Mouse (Mus musculus): ENCODE results near the gene Elob.

Gene Elob

DNA sequence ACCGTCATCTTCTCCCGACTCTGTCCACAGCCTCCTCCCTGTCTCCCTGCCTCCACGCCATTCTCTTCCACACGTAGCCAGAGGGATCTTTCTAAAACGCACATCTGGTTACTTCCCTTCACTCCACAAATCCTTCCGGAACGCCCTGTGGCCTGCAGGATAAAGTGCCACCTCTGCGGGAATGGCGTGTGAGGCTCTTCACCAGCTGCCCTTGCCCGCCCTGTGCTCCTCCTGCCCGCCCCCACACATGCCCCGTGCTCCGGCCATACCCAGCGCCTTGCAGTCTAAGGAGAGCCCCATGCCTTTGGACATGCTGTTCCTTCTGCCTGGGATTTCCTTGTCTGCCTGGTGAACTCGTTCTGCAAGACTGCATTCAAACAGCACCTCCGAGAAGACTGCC lies 5.9 kb downstream of the Elob start:
- DNase-seq = no peak

DNA sequence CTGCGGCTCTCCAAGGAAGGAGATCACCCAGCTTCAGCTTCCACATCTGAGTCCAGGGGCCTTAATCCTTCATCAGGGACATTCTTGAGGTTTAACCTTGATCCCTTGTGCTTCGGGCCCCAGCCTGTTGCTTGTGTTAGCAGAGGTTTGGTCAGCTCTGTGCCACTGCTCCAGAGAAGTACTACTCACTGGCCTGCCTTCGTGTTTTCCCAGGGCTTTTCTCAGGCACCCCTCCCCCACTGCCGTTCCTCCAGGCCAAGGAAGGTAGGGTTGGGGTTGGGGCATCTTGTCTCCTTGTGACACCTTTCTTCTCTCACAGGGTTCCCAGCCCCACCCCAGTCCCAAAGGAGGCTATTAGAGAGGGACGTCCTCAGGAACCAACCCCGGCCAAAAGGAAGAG lies 6.8 kb downstream of the Elob start:
- no peak for DNase-seq

DNA sequence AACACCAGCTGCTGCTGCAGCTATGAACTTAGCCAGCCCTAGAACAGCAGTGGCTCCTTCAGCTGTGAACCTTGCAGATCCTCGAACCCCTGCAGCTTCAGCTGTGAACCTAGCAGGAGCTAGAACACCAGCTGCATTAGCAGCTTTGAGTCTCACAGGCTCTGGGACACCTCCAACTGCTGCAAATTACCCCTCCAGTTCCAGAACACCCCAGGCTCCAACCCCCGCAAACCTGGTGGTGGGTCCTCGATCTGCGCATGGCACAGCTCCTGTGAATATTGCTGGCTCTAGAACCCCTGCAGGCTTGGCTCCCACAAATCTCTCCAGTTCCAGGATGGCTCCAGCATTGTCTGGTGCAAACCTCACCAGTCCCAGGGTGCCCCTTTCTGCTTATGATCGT lies 8.2 kb downstream of the Elob start:
- DNase-seq = no peak

DNA sequence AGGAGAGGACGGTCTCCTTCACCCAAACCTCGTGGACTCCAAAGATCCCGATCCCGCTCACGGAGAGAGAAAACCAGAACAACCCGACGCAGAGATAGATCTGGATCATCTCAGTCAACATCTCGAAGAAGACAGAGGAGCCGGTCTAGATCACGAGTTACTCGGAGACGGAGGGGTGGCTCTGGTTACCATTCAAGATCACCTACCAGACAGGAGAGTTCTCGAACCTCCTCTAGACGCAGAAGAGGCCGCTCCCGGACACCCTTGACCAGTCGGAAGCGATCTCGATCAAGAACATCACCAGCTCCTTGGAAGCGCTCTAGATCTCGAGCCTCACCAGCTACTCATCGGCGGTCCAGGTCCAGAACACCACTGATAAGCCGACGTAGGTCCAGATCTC lies 9.7 kb downstream of the Elob start:
- DNase-seq = no peak

DNA sequence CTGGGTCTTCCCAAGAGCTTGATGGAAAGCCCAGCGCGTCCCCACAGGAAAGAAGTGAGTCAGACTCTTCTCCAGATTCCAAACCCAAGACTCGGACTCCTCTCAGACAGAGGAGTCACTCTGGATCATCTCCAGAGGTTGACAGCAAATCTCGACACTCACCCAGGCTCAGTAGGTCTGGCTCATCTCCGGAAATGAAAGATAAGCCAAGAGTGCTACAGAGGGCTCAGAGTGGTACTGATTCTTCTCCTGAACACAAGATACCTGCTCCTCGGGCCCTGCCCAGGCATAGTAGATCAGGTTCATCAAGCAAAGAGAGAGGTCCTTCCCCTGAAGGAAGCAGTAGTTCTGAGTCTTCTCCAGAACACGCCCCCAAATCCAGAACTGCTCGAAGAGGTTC lies 10.4 kb downstream of the Elob start:
- no peak for DNase-seq

DNA sequence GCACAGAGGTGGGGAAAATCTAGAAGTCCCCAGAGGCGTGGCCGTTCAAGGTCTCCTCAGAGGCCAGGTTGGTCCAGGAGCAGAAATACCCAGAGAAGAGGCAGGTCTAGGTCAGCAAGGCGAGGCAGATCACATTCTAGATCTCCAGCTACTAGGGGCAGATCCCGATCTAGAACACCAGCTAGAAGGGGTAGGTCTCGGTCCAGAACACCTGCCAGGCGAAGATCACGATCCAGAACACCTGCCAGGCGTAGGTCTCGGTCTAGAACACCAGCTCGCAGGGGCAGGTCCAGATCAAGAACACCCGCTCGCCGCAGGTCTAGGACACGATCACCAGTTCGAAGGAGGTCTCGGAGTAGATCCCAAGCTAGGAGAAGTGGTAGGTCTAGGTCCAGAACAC lies 13.3 kb downstream of the Elob start:
- DNase-seq = no peak

DNA sequence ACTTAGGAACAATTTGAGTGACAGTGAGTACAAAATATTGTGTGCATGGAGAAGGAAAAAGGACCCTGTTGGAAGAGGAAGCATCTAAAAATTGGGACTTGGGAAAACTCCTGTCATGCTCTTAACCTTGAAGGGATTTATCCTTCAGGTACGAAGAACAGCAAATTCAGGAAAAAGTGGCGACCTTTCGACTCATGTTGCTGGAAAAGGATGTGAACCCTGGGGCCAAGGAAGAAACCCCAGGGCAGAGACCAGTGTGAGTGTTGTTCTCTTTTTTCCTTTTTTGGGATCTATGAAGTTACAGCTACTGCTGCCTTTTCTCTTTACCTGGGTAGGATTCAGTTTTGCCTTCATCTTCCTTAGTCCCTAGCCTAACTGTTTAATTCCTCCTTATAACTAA lies 21.0 kb downstream of the Elob start:
- DNase-seq = no peak

DNA sequence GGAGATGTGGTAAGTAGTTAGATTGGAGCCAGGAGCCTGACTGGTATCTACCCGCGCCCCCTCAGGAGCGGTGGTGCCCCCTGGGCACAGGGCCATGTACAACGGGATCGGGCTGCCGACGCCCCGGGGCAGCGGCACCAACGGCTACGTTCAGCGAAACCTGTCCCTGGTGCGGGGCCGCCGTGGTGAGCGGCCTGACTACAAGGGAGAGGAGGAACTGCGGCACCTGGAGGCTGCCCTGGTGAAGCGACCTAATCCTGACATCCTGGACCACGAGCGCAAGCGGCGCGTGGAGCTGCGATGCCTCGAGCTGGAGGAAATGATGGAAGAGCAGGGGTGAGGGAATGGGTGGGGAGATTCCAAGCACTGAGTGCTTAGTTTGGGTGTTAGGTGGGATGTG lies 22.1 kb downstream of the Elob start:
- peak; percentile 41 to 56 for DNase-seq

DNA sequence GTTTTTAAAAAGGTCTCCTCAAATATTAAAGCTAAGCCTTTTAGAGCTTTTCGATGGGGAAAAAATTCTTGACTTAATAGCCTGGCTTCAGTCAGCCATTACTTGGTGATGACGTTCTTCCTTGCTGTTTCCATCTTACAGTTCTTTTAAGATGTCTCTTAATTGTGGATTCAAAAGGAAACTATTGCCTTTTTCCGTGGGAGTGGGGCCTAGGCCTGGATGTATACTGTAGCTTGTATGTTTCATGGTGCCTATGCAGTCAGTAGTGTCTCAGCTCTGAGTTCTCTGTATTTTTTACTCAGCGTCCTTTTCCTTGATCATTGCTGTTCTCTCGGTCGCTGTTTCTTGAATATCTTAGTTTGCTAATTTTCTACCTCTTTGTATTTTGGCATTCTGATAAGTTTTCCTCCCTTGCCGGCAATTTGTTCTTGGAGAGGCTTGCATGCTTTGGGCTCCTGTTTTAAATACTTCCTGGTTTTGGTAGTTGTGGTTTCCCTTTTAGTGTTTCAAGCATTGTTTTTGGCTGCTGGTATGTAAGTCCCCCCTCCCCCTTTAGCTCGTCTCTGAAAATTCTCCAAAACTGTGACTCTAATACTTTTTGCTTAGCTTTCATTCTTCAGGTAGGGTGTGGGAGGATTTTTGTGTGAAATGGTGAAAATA lies 24.4 kb downstream of the Elob start:
- no peak for DNase-seq

DNA sequence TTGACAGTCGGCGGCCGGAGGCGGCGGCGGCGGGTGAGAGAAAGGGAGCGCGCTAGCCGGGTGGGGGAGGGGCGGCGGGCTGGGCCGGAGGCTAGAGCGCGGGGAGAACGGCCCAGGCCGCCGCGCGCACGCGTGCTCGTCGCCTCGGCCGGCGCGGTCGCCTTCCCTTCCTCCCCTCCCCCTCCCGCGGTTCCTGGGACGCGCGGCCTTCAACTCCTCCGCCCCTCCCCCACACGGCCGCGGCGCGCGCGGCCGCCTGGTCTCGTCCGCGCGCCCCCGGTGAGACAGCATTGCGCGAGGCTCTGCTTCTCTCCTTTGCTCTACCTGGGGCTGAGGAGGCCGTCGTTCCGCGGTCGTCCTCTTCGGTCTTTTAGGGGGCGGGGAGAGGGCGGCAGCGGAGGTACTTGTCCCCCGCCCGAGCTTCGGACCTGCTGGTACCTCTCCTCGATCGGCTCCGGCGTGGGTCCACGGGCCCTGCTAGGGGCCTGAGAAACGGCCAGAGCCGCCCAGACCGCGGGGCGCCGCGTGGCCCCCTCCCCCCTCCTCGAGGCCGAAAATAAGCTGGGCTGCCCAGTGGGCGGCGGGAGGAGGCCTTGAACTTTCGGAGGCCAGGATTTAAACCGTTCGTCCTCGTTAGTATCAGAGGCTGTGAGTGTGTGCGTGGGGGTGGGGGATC lies 25.4 kb downstream of the Elob start:
- DNase-seq = peak; percentile 85 to 89

DNA sequence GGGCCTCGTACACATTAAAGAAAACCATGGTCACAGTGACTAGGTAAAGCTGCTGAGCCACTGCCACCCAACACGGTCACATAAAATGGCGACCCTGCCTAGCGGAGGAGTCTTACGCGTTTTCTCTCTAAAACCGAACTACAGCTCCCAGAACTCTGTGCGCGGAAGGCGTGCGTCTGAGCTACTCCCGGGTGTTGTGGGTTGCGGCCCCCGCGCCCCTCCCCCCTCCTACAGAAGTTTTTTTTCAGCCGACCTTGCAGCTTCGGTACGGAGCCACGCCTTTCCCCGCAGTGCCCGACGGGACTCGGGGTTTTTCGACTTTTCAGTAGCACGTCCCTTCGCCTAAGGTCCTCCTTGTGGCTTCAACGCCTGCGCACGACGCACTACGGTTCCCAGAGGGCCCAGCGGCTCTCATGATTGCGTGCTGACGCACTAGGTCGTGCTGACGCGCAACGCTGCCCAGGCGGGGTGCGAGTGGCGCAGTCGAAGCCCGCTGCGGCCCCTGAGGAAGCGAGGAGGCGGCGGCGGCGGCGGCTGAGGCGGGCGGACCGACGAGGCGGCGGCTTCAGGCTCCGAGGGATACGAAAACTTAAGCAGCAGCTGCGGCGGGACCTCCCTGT lies 26.1 kb downstream of the Elob start:
- DNase-seq = peak; percentile 98 to 100

DNA sequence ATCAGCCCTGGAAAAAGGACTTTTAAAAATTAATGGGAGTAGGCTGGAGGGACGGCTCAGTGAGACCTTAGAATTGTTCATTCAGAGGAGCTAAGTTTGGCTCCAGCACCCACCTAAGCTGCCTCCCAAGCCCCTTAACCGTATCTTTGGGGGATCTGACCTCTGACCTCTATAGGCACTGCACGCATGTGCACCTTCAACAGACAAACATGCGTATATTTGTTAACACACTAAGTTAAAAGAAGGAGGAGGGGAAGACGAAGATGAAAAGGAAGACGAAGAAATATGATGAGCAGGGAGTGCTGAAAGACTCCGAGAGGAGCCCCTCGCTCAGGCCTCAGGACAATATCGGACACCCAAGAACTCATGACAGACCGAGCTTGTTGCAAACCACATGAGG lies 27.3 kb downstream of the Elob start:
- DNase-seq = no peak

DNA sequence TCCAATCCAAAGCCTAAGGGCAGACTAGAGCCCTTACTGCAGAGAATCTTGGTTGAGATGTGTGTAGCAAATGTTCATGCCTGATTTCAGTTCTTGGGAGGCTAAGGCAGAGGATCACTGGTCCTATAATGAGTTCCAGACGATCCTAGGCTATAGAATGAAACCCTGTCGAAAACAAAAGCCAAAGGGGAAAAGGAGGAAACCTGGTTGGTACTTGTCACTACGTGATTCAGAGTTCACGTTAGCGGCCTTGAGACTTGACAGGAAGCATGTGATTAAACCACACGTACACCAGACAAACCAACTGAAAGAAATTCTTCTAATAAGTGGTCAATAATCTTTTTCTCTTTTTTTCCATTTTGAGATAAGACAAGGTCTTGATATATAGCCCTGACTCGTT lies 31.6 kb downstream of the Elob start:
- DNase-seq = no peak

DNA sequence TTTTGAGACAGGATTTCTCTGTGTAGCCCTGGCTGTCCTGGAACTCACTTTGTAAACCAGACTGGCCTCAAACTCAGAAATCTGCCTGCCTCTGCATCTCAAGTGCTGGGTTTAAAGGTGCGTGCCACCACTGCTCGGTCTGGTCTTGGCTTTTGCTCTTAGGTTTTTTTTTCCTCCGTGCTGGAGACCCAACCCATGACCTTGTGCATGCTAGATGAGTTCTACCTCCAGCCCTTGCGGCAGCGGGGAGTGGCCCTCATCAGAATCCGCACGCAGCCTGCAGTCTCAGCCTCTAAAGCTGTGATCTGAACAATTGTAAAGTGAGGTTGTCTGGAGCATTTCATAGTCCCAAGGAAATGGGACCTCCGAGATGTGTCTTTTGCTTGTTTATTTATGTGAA lies 33.6 kb downstream of the Elob start:
- no peak for DNase-seq

DNA sequence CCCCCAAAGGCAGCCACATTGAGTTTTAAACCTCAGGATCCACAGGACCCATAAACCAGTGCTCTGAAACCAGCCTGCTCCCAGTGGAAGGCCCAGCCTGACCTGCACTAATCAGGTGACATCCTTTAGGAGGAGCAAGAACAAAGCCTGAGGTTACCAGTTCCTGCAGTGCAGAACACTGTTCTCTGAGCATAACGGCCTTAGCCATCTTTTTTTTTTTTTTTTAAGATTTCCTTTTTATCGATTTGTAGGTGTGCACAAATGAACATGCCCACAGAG lies 37.9 kb downstream of the Elob start:
- no peak for DNase-seq

DNA sequence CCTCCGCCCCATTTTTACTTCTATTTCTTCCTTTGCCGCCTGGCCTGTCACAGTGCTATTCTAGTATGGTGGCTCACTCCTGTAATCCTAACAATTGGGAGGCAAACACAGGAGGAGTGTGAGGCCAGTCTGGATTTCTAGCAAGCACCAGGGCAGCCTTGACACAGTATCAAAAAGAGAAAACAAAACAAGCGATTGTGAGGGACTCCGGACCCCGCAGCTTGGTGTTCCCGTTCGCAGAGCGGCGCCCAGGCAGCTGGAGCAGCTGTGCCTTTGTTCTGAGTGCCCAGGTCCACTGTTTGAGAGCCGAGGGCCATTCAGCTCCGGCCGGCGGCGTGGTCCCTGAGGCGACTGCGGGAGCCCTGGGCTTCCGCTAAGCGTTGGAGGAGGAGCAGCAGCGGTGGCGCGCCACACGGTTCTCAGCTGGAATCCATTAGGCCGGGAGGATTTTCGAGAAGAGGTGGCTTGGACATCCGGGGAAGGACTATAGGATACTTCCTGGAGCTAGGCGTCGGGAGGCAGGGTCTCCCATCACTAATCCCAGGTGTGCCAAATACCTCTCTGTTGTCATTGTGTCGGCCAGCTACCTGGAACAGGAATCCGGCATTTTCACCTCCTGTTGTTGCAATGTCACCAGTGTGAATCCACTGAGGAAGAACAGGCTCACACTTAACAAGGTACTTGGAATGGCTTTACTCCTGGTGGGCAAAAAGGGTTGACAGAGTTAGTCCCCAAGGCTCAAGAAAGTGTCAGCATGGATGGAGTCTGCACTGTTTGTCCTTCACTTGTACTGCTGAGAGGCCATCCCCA lies 38.5 kb downstream of the Elob start, which contains the start of gene Srrm2:
Srrm2 (plus strand) TSS at position 264 of the 810 bp plus-strand sequence.
- peak; percentile 73 to 77 for DNase-seq

DNA sequence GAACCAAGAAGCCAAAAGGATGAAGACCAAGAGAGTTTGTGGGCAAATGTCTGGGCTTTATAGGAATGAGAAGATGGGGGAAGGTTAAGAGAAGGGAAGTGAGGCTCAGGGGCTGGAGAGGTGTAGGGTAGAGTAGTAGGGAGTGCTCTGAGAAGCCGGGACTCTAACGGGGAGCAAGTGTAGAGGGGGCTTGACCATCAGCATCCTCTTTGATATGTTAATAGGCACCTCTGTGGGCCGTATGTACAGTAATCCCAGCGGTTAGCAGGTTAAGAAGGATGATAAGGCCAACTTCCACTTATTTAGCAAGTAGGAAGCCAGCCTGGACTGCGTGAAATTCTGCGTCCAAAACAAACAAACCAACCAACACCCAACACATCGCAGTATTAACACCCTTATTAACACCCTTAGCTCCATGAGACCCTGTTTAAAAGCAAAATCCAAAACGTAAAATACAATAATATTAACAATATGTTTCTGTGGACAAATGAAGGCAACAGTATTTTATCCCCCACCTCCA lies 39.1 kb downstream of the Elob start:
- DNase-seq = no peak

DNA sequence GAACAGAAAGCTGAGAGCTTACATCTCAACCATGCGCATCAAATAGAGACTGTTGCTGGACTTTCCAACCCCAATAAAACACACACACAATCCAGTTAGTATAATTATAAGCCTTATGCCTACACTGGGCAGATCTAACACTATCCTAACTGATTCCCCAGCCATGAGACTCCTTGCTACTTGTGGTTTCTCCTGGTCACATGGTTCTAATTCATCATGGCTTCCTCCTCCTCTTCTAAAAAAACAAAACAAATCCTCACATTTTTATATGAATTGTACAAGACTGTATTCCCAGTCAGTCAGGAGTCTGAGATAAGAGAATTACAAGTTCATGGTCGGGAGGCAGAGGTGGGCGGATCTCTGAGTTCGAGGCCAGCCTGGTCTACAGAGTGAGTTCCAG lies 40.0 kb downstream of the Elob start:
- DNase-seq = no peak

DNA sequence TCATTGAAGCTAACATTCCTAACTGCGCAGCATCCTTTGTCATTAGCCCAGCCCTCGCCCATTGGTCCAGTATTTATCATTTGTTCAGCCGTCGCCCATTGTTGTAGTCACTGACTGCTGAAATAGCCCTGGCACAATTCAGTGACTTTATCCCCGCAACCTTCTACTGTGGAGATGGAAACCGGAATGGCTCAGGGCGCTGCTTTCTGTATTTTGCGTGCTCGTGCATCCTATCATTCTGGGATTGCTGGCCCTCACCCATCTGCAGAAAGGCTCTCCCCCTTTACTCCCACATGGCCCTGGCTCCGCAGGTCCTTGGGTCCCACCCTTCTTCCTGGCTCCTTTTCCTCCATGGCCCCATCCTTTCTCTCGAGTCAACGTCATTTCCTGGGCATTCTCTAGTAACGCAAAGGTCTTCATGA lies 42.4 kb downstream of the Elob start:
- DNase-seq = peak in 1 of 2 experiments; percentile 15

DNA sequence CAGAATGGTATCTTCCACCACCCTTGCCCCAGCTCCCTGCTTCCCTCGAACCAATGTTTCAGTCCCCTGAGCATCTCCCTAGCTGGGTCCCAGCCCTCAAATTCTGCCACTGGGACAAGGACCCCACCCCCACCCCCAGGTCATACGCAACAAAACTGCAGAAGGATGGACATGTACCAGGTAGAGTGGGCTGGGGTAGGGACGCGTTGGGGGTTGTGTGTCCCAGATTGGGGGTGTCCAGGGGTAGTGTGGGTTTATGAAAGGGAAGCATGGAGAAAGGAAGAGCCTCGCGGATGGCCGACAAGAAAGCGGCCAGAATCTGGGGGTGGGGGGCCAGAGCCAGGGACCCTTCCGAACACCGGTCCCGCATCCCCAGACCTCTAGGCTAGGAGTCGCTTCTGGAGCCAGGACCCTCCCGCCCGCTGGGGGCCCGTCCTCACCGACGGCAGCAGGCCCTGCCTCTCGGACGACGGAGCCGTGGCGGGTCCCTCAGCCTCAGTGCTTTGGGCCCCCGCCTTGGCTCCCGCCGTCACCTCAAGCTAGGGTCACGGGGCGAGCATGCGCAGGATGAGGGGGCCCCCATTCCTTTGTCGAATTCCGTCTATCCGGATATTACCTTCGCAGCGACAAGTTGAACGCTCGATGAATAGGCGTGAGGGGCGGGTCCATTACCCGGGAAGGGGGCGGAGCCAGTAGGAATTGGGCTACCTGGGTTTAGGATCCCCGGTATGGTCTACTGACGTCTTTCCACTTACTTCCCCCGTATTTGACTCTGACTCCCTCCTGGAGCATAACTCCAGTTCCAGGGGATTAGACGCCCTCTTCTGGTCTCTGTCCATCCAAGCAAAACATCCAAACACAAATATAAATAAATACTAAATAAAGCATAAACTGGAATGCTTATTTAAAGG lies 43.1 kb downstream of the Elob start, which contains the start of gene Flywch2:
Flywch2 (minus strand) TSS at position 521 of the 911 bp plus-strand sequence.
- peak; percentile 85 for DNase-seq

DNA sequence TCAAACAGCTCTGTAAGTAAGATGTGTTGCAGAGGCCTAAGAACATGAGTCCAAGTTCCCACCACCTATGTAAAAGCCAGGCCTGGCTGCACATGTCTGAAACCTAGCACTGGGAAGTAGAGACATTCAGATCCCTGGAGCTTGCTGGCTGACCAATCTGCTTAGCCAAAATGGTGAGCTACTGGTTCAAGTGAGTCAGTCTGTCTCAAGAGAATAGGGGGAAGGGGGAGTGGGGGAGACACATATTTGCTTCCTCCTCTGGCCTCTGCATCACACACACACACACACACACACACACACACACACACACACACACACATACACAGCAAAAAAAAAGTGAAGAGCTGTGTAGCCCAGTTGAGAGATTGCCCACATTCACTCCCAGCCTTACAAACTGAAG lies 45.6 kb downstream of the Elob start:
- DNase-seq = no peak

DNA sequence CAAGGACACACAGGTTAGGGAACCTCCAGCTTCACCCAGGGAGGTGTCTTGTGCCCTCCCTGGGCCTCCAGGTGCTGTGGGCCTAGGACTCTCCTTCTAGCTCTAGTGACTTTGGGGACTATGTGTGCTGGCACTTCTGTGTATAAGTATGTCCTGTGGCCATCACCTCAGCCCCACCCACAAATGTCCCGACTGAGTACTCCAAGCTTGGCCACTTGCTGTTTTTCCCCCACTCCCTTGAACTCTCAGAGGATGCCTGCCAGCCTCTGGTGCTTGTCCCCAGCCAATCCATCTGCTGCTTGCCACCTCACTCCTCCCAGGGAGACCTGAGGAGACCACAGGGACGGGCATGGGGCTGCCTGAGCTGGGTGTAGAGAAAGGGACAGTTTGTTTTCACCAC lies 50.5 kb downstream of the Elob start:
- no peak for DNase-seq
